ENCODE assay signal across 8 mouse cellular contexts in the genomic region with DNA sequence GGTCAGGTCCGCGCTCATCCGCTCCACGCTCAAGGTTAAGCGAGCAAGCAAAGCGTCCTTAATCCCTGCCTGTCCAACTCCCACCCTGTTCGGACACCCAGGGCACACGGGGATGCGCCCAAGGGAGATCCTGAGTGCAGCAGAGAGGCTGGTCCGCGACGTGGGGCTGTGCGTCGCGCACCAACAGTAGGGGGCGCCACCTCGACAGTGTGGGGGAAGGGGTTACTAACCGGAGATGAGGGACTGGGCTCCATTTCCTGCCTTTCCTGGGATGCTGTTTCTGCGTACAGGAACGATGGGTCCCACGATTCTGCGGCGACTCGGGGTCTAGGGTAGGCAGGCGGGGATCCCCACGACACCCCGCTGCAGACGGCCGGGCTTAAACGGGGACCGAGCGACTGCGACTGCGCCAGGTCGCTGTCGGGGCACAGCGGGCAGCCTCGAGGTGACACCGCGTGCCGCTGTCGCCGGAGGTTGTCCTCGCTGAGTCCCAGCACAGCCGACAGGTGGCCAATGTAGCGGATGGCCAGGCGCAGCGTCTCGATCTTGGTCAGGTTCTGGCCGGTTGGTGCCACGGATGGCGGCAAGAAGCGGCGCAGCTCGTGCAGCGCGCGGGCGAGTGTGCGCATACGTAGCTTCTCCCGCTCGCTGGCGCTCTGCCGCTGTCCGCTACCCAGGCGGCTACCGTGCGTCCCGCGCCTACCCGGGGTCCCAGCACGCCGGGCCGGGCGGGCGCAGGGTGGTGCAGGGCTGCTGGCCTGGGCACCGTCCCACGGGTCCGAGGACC. TPM values are rescaled to one million over a fixed set of nuclear protein-coding genes. Genes with fewer than 3 reads are reported as not detected.
A peak's percentile ranks its signal among the peaks of the same experiment; 100 is the strongest.
DNase-seq lines count a peak whose midpoint lies in the region; ATAC-seq and TF ChIP-seq lines count a peak whose summit lies in the region.

No protein-coding gene starts in this region.

- WGBS in forebrain, embryonic 16.5 days = 2% methylated on average over 80 of the region's 80 CpGs
- WGBS in intestine, postnatal 0 days = 1% methylated on average over 78 of the region's 80 CpGs
- WGBS in lung, postnatal 0 days = 1% methylated on average over 75 of the region's 80 CpGs

- peak overlapping the region; percentile 79 for H3K4me2 ChIP-seq in forebrain, embryonic 16.5 days (ENCODE audit: low read length)
- H3K4me2 ChIP-seq in intestine, postnatal 0 days (replicated peaks; ENCODE audit: low read depth) = peak overlapping the region; percentile 75
- H3K4me2 ChIP-seq in lung, postnatal 0 days (replicated peaks; ENCODE audit: low read depth, low read length) = peak overlapping the region; percentile 53

- H3K9ac ChIP-seq in forebrain, embryonic 16.5 days (replicated peaks; ENCODE audit: low read depth, low read length) = peak overlapping the region; percentile 57
- H3K9ac ChIP-seq in intestine, postnatal 0 days (ENCODE audit: low read depth, low read length) = peak overlapping the region; percentile 27; the same call in 1 of the 2 replicates
- H3K9ac ChIP-seq in lung, postnatal 0 days (replicated peaks; ENCODE audit: low read depth) = no peak overlapping the region

- peak; percentile 78 for TF ChIP-seq CTCF in intestine, postnatal 0 days (IDR thresholded peaks at IDR 0.05; ENCODE audit: low read depth)
- TF ChIP-seq CTCF in lung, postnatal 0 days (IDR thresholded peaks at IDR 0.05) = peak; percentile 70

- DNase-seq in right cerebral cortex, postnatal 10 days (ENCODE audit: low spot score in 2 of 2) = peak; percentile 43 to 46
- no peak for DNase-seq in right cerebral cortex, adult 18-20 months
- DNase-seq in brain, adult 2 months (ENCODE audit: low read depth, low spot score) = peak; percentile 24
- DNase-seq in lung, postnatal 0 days (ENCODE audit: low spot score) = peak; percentile 32
- DNase-seq in splenic B cell, adult 2 months (ENCODE audit: low read depth, low spot score) = peak; percentile 16
- no peak for DNase-seq in frontal cortex, postnatal 36 days (ENCODE audit: low spot score in 2 of 2)

- H3K4me3 ChIP-seq in forebrain, embryonic 16.5 days (replicated peaks; ENCODE audit: low read length) = peak overlapping the region; percentile 56
- H3K4me3 ChIP-seq in intestine, postnatal 0 days (ENCODE audit: low read depth, low read length) = peak overlapping the region; percentile 38
- peak overlapping the region; percentile 33 for H3K4me3 ChIP-seq in lung, postnatal 0 days (ENCODE audit: low read depth, low read length)

- H3K27me3 ChIP-seq in forebrain, embryonic 16.5 days (replicated peaks; ENCODE audit: control insufficient read depth, insufficient read depth, low read length) = peaks cover 26% of the 10 kb centered on the region
- H3K27me3 ChIP-seq in intestine, postnatal 0 days (replicated peaks; ENCODE audit: control insufficient read depth, insufficient read depth, low read length) = peaks cover 23% of the 10 kb centered on the region
- peaks cover 34% of the 10 kb centered on the region for H3K27me3 ChIP-seq in lung, postnatal 0 days (replicated peaks; ENCODE audit: insufficient read depth, low read length)
- H3K27me3 ChIP-seq in splenic B cell, adult 2 months (ENCODE audit: control insufficient read depth, insufficient read depth, low read length, poor library complexity, severe bottlenecking) = no peaks in the 10 kb centered on the region

- peaks cover 12% of the 10 kb centered on the region for H3K4me1 ChIP-seq in forebrain, embryonic 16.5 days (replicated peaks; ENCODE audit: control insufficient read depth, insufficient read depth, low read length)
- peaks cover 11% of the 10 kb centered on the region for H3K4me1 ChIP-seq in intestine, postnatal 0 days (replicated peaks; ENCODE audit: control insufficient read depth, insufficient read depth, low read length)
- no peaks in the 10 kb centered on the region for H3K4me1 ChIP-seq in lung, postnatal 0 days (ENCODE audit: insufficient read depth, low read depth, low read length)

- ATAC-seq in forebrain, embryonic 16.5 days = peak; percentile 62
- ATAC-seq in intestine, postnatal 0 days = peak; percentile 29
- ATAC-seq in lung, postnatal 0 days = peak; percentile 47

- H3K36me3 ChIP-seq in forebrain, embryonic 16.5 days (ENCODE audit: control insufficient read depth, insufficient read depth) = no peaks in the 10 kb centered on the region
- H3K36me3 ChIP-seq in intestine, postnatal 0 days (ENCODE audit: control insufficient read depth, insufficient read depth) = no peaks in the 10 kb centered on the region
- no peaks in the 10 kb centered on the region for H3K36me3 ChIP-seq in lung, postnatal 0 days (ENCODE audit: insufficient read depth, low read length)
- H3K36me3 ChIP-seq in splenic B cell, adult 2 months (ENCODE audit: control insufficient read depth, insufficient read depth, low read length, poor library complexity, severe bottlenecking) = no peaks in the 10 kb centered on the region

- H3K9me3 ChIP-seq in forebrain, embryonic 16.5 days (ENCODE audit: control insufficient read depth, low read length) = no peaks in the 10 kb centered on the region
- no peaks in the 10 kb centered on the region for H3K9me3 ChIP-seq in intestine, postnatal 0 days (ENCODE audit: control insufficient read depth)
- no peaks in the 10 kb centered on the region for H3K9me3 ChIP-seq in lung, postnatal 0 days (ENCODE audit: low read length)

- H3K27ac ChIP-seq in forebrain, embryonic 16.5 days (ENCODE audit: low read length) = no peak overlapping the region
- no peak overlapping the region for H3K27ac ChIP-seq in intestine, postnatal 0 days (ENCODE audit: low read depth, low read length)
- H3K27ac ChIP-seq in lung, postnatal 0 days (ENCODE audit: low read length) = no peak overlapping the region

- no peak for TF ChIP-seq EP300 in lung, postnatal 0 days (IDR thresholded peaks at IDR 0.05)

RNA-seq across cellular contexts. Expression of a gene that starts 0.8 kb away (rescaled TPM):
- not detected in 2 replicates for polyA plus RNA-seq in forebrain, embryonic 16.5 days (2015; fragmentation: Nextera tagmentation; extraction: Ambion mirVana)
- 0.21 and 0.27 TPM in 2 replicates for polyA plus RNA-seq in intestine, postnatal 0 days (2015; fragmentation: Nextera tagmentation; extraction: Ambion mirVana)
- polyA plus RNA-seq in lung, postnatal 0 days (2015; fragmentation: Nextera tagmentation; extraction: Ambion mirVana) = 0.11 and 0.21 TPM in 2 replicates

RNA-seq across cellular contexts. Expression of a gene that starts 17.7 kb away (rescaled TPM):
- 1.5 and 2.0 TPM in 2 replicates for polyA plus RNA-seq in forebrain, embryonic 16.5 days (2015; fragmentation: Nextera tagmentation; extraction: Ambion mirVana)
- polyA plus RNA-seq in intestine, postnatal 0 days (2015; fragmentation: Nextera tagmentation; extraction: Ambion mirVana) = 1.7 and 1.9 TPM in 2 replicates
- 0.92 and 0.99 TPM in 2 replicates for polyA plus RNA-seq in lung, postnatal 0 days (2015; fragmentation: Nextera tagmentation; extraction: Ambion mirVana)

RNA-seq across cellular contexts. Expression of a gene that starts 49.9 kb away (rescaled TPM):
- polyA plus RNA-seq in forebrain, embryonic 16.5 days (2015; fragmentation: Nextera tagmentation; extraction: Ambion mirVana) = 0.23 and 0.58 TPM in 2 replicates
- polyA plus RNA-seq in intestine, postnatal 0 days (2015; fragmentation: Nextera tagmentation; extraction: Ambion mirVana) = 0.05 TPM in 1 of 2 replicates, not detected in the other
- polyA plus RNA-seq in lung, postnatal 0 days (2015; fragmentation: Nextera tagmentation; extraction: Ambion mirVana) = 1.6 and 2.0 TPM in 2 replicates

RNA-seq across cellular contexts. Expression of a gene that starts 49.9 kb away (rescaled TPM):
- 18.0 and 18.2 TPM in 2 replicates for polyA plus RNA-seq in forebrain, embryonic 16.5 days (2015; fragmentation: Nextera tagmentation; extraction: Ambion mirVana)
- polyA plus RNA-seq in intestine, postnatal 0 days (2015; fragmentation: Nextera tagmentation; extraction: Ambion mirVana) = 22.6 and 23.3 TPM in 2 replicates
- 17.8 and 23.9 TPM in 2 replicates for polyA plus RNA-seq in lung, postnatal 0 days (2015; fragmentation: Nextera tagmentation; extraction: Ambion mirVana)

Comparison
In these comparisons a context has a peak if more than half of its experiments do, and no peak if none do; other contexts are left out.
1. DNase-seq: peak in right cerebral cortex, postnatal 10 days (2 of 2), brain, adult 2 months (single experiment), lung, postnatal 0 days (single experiment) and splenic B cell, adult 2 months (single experiment); none in right cerebral cortex, adult 18-20 months (single experiment) and frontal cortex, postnatal 36 days (0 of 2).
2. Peak in every context shown above with its lines, with median percentiles within 50 percentile points of each other: ATAC-seq, H3K4me2 ChIP-seq and H3K4me3 ChIP-seq.